Mouse (Mus musculus): ENCODE results near the gene Tpt1.
"Not testable (repeated sequence)": the region's sequence is repeated elsewhere in the genome, so short reads cannot be mapped to it uniquely, and the experiment has no call there.

DNA sequence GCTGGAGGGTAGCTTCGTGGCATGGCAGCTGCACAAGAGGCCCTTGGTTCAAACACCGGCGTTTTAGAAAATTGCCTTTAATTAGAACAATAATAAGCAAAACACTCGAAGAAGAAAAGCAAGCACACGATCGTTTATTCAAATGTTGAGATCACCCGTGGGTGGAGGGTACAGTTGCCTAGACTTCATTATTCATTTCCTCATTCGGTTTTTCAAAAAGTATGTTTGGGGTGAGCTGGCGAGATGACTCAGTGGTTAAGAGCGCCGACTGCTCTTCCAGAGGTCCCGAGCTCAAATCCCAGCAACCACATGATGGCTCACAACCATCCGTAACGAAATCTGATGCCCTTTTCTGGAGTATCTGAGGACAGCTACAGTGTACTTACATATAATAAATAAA is 15.1 kb upstream of the Tpt1 start:
- TF ChIP-seq POLR2A, CTCF (IDR thresholded peaks at IDR 0.05; ENCODE audit: insufficient read depth, low read depth, low read length): not testable (repeated sequence)
